Mouse (Mus musculus) G1E (cell line): Measurements from ENCODE around the gene BC107364.

ENCODE experiments used
- CTCF ChIP-seq: IDR thresholded peaks from 2 replicates; pipeline ENCODE4 v1.5.1; 2012; ENCODE audit warnings: low read depth, low read length, inconsistent platforms, mixed read lengths
- TAL1 ChIP-seq: conservative IDR thresholded peaks from 2 replicates; pipeline ENCODE4 v1.6.1; 2012; ENCODE audit warnings: low read depth, low read length, inconsistent platforms, mixed read lengths

DNA sequence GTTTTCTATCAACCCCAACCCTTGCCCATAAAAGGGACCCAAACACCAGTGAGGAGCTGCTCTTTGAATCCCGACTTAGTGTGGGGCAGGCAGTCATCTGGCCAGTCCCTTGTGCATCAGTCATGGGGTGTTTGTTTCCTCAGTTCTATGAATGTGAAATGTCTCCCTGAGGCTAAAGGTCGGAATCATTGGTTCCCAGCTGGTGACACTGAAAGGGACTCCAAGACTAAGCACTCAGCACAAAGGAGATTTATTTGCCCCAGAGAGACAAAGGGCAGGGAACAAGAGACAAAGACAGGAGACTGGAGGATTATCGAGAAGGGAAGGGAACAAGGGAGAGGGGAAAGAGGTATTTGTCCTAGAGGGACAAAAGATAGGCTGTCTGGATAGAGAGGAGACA is 19.9 kb downstream of the BC107364 start:
- TF ChIP-seq CTCF = no peak
- no peak for TF ChIP-seq TAL1
